In the genomic region with DNA sequence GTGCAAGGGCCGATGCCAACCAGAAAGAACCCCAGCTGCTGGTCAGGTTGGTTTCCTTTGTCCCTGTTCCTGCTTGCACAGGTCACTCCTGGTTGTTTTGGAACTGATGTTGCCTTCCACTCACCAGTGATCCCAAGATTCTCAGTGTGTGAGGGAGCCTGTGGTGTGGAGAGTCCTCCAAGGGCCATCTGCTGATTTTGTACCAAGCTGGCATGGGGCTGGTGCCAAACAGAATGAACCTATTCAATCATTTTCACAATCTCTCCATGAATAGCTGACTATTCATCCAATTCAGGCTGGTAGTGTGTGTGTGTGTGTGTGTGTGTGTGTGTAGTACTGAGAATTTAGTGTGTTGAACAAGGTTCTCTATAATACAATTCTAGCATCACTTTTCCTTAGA, we compare ENCODE assay signal across 13 mouse cellular contexts.
A peak's percentile ranks its signal among the peaks of the same experiment; 100 is the strongest.
DNase-seq lines count a peak whose midpoint lies in the region.
"Had no signal": no experiment of that assay in that cellular context is flagged by ENCODE, and none has a peak within 500 bp of the region (broad histone marks: within the 10 kb centered on the region; RNA-seq: fewer than 3 reads in every experiment).

No protein-coding gene starts in this region.

- peak; percentile 11 for DNase-seq in layer of hippocampus, adult 11-12 months (ENCODE audit: low spot score)
- DNase-seq in layer of hippocampus, adult 9-10 months (ENCODE audit: low spot score), result no peak
- peak; percentile 6 to 9 for DNase-seq in cerebellum, adult 18-20 months
- peak; percentile 16 to 32 for DNase-seq in cerebellum, postnatal 36 days
- DNase-seq in layer of hippocampus, postnatal 14 days (ENCODE audit: low spot score in 2 of 2), result peak; percentile 61 to 81
- DNase-seq in kidney, postnatal 36 days, result no peak
- DNase-seq in kidney, adult 11 months, result no peak
- DNase-seq: adrenal gland, postnatal 25 days; gastrocnemius, adult 2 months; heart, adult 18-20 months; liver, embryonic 13.5 days; midbrain, embryonic 14.5 days; retina, postnatal 1 day had no signal

Comparison
In these comparisons a context has a peak if more than half of its experiments do, and no peak if none do; other contexts are left out.
1. DNase-seq: peak in layer of hippocampus, adult 11-12 months (single experiment), cerebellum, adult 18-20 months (2 of 2), cerebellum, postnatal 36 days (2 of 2) and layer of hippocampus, postnatal 14 days (2 of 2); none in layer of hippocampus, adult 9-10 months (single experiment), kidney, postnatal 36 days (0 of 2) and kidney, adult 11 months (single experiment).